Mouse (Mus musculus) E14TG2a.4 (cell line): ENCODE results near the gene Rpa1.
A peak's percentile ranks its signal among the peaks of the same experiment; 100 is the strongest.

Source experiments
- H3K27me3 ChIP-seq: 2 replicates; pipeline ENCODE4 v1.6.1; 2014; ENCODE audit warnings: low read length, control low read depth; ENCODE audit not compliant: insufficient read depth
- H3K36me3 ChIP-seq: 2 replicates; pipeline ENCODE4 v1.6.1; 2014; ENCODE audit warnings: low read length, control low read depth; ENCODE audit not compliant: insufficient read depth
- H3K4me1 ChIP-seq: replicated peaks from 2 replicates; pipeline ENCODE4 v1.6.1; 2014; ENCODE audit warnings: low read depth, low read length, control low read depth
- H3K4me3 ChIP-seq: replicated peaks from 2 replicates; pipeline ENCODE4 v1.5.1; 2014; ENCODE audit warnings: mild to moderate bottlenecking, low read length
- H3K9me3 ChIP-seq: 2 replicates; pipeline ENCODE4 v1.6.1; 2014; ENCODE audit warnings: low read length, control low read depth
- CTCF ChIP-seq: conservative IDR thresholded peaks from 2 replicates; pipeline ENCODE4 v1.5.1; 2014; ENCODE audit warnings: low read length
- NANOG ChIP-seq: IDR thresholded peaks from 2 replicates; pipeline ENCODE4 v1.6.1; 2014; ENCODE audit warnings: borderline replicate concordance, low read length, mixed read lengths
- POU5F1 ChIP-seq: IDR thresholded peaks from 2 replicates; pipeline ENCODE4 v1.6.1; 2014; ENCODE audit warnings: low read length, borderline replicate concordance

The Rpa1 gene

DNA sequence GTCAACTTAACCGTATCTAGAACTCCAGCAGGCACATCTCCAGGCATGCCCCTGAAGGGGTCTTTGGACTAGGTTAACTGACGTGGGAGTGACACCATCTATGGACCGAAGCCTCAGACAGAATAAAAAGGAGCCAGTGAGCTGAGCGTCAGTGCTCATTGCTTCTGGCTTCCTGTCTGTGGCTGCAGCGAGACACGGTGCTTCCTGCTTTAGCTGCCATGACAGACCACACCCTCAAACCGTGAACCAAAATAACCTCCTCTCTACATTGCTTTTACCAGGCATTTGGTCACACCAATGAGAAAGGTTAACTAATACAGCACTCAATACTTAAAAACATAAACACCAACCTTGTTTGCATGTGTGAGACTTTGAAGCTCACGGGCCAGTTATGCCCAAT, 11.4 kb downstream of the Rpa1 start:
- TF ChIP-seq CTCF = no peak
- TF ChIP-seq NANOG = no peak
- no peak for TF ChIP-seq POU5F1
- Histone ChIP-seq H3K4me3 (no peak overlapping the region), H3K36me3 (peaks cover 98% of the 10 kb centered on the region), H3K9me3 (no peaks in the 10 kb centered on the region), H3K27me3 (no peaks in the 10 kb centered on the region), H3K4me1 (peaks cover 40% of the 10 kb centered on the region)

DNA sequence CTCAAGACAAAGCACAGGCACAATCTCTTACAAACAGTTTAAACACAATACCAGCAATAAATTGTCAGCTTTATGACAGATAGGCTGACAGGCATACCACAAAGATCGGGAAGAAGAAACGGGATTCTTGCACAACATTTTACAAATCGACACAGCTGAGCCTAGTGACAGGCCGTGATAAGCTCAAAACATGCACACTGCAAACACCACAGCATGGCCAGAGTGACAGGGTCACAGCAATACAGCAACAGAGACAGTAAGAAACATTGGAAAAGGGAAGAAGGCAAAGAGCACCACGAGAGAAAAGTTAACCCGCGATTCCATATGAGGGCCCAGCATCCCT, 22.2 kb downstream of the Rpa1 start:
- TF ChIP-seq CTCF (no peak), POU5F1 (no peak), NANOG (no peak)
- Histone ChIP-seq H3K4me1 (peaks cover 56% of the 10 kb centered on the region), H3K27me3 (no peaks in the 10 kb centered on the region), H3K4me3 (no peak overlapping the region), H3K36me3 (peaks cover 92% of the 10 kb centered on the region), H3K9me3 (no peaks in the 10 kb centered on the region)

DNA sequence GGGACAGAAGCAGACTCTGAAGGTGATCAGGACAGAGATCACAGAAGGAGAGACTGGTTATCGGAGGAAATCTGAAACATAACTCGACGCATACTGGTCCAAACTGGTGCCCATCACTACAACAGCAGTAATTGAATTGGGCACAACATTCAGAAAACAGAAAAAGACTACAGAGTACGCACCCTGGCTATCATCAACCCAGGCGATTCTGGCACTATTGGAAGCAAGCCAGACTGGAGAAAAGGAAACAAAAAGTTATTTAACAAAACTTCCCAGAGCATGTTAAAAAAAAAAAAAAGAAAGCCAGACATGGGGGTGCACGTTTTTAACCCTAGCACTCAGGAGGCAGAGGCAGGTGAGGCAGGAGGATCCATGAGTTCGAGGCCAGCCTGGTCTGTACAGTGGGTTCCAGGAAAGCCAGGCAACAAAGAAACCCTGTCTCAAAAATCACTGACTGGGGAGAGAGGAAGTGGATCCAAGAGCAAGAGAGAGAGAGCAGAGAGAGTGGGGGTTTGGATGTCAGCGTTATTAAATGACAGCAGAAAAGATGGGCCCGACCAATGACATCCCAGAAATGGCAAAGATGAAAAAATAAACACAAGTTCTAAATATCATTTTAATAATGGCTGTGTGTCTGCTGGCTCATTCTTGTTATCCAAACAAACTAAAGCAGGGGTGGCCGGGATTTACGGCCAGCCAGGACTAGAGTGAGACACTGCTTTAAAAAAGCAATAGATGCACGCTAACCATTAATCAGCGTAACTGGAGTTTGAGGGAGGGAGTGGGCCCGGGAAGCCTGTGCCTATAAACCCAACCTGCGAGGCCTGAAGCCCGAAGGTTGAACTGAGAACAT, 22.8 kb downstream of the Rpa1 start:
- Histone ChIP-seq H3K36me3 (peaks cover 89% of the 10 kb centered on the region), H3K27me3 (no peaks in the 10 kb centered on the region), H3K4me3 (no peak overlapping the region), H3K4me1 (peaks cover 58% of the 10 kb centered on the region), H3K9me3 (no peaks in the 10 kb centered on the region)
- TF ChIP-seq CTCF (no peak), NANOG (no peak)

DNA sequence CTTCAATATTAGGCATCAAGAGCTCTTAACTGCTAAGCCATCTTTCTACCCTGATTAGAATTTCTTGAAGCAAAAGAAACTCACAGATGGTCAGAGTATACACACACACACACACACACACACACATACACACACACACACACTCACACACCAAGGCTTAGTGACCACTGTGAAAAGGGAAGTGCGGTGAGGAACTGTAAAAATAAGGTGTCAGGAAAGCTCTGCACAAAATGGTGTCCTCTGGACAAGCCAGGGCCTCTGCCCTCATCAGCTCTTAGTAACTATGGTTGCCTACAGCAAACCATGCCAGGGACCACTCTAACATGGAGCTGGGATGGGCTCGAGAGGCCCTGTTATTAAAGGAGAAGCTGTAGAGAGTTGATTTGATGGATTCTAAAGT, 23.7 kb downstream of the Rpa1 start:
- H3K36me3 ChIP-seq = peaks cover 88% of the 10 kb centered on the region
- no peaks in the 10 kb centered on the region for H3K9me3 ChIP-seq
- TF ChIP-seq CTCF = no peak
- TF ChIP-seq POU5F1 = no peak
- no peak for TF ChIP-seq NANOG
- H3K4me3 ChIP-seq = no peak overlapping the region
- no peaks in the 10 kb centered on the region for H3K27me3 ChIP-seq
- peaks cover 58% of the 10 kb centered on the region for H3K4me1 ChIP-seq

DNA sequence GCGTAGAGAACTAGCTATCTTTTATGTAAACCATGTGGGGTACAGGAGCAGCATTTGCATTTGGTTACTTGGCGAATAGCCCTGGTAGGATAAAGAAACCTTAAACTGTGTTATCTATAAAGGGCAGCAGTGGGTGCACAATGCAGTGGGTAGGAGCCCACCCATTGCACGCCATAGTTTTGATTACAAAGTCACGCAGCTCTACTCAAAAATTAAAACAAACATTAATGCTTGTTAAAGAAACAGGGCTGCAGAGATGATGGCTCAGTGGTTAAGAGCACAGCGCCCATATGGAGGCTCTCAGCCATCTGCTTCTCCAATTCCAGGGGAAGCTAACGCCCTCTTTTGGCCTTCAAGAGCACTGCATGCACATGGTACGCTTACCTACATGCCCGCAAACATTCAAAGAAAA, 24.8 kb downstream of the Rpa1 start:
- Histone ChIP-seq H3K27me3 (no peaks in the 10 kb centered on the region), H3K4me3 (no peak overlapping the region), H3K36me3 (peaks cover 88% of the 10 kb centered on the region), H3K9me3 (no peaks in the 10 kb centered on the region), H3K4me1 (peaks cover 68% of the 10 kb centered on the region)
- peak; percentile 78 for TF ChIP-seq CTCF
- TF ChIP-seq POU5F1 = no peak
- TF ChIP-seq NANOG = no peak

DNA sequence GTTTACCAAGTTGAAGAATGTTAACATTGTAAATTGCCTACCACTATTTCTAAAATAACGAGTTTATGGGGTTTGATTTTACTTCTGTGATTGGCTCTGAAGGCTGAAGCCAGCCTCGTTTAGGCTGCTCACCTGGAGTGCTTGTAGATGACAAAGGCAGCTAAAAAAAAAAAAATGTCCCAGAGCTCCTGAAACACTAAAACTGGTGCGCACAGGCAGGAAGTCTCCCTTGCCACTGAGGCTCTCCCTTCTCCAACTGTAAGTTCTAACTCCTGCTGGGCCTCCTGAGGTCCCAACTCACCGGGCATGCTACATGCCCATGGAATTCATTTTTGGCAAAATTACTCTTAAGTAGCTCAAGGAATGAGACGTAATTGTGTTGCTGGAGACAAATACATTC, 28.9 kb downstream of the Rpa1 start:
- Histone ChIP-seq H3K9me3 (no peaks in the 10 kb centered on the region), H3K27me3 (no peaks in the 10 kb centered on the region), H3K4me3 (no peak overlapping the region), H3K4me1 (peaks cover 60% of the 10 kb centered on the region), H3K36me3 (peaks cover 88% of the 10 kb centered on the region)
- no peak for TF ChIP-seq CTCF
- TF ChIP-seq POU5F1 = no peak
- TF ChIP-seq NANOG = no peak

DNA sequence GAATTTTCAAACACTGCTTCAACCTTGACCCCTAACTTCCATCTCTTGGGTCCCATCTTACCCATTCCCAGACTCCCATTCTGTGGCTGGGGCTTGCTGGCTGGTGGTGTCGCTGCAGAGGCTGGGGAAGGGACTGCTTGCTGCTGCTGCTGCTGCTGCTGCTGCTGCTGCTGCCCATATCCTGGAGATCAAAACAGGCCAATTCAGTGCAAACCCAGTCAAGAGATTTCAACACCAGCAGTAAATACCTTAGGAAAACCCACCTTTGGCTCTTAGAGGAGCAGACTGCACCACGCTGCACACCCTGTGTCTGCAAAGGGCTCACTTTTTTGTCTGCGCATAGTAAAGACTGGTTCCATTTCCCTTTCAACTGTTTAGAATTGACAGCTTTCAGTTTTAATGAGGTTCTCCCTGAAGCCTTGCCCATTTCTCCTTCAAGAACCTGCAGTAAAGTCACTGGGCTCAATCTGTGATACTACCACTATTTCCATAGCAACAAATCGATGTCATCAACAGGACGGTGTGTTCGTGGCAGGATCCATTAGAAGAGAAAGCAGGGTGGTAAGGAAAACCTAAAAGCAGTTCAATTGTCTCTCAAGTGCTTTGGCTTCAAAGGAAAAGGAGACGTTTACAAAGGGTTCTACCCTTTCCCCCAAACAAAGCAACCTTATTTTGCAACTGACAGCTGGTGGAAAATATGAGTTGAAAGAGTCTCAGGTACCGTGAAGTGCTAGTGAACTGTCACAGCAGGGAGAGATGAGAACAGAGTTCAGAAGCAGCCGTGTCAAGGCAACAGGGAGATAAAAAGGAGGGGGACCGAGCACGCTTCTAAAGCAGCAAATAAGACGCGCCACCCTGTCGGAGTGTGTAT, 29.5 kb downstream of the Rpa1 start:
- H3K4me1 ChIP-seq = peaks cover 59% of the 10 kb centered on the region
- H3K9me3 ChIP-seq = no peaks in the 10 kb centered on the region
- H3K36me3 ChIP-seq = peaks cover 91% of the 10 kb centered on the region
- H3K4me3 ChIP-seq = no peak overlapping the region
- H3K27me3 ChIP-seq = no peaks in the 10 kb centered on the region
- TF ChIP-seq NANOG (no peak), POU5F1 (no peak), CTCF (no peak)

DNA sequence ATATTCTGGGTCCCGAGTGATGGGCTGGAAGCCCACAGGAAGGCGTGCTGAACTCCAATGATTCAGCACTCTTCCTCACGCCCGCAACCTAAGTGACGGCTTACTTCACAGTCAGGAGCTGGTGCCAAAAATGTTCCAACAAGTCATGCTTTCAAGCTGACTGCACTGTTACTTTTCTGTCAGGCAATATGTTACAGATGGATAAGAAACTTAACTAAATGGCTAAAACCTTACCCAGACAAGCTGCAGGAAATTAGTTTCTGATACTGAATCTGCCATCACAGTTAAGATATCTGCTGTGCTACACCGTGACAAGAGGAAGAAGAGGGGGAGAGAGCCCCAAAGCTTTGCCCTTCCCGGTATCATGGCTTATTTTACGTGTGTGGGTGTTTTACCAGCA, 34.3 kb downstream of the Rpa1 start:
- H3K4me3 ChIP-seq = no peak overlapping the region
- peaks cover 99% of the 10 kb centered on the region for H3K36me3 ChIP-seq
- no peaks in the 10 kb centered on the region for H3K9me3 ChIP-seq
- TF ChIP-seq POU5F1 = no peak
- TF ChIP-seq CTCF = no peak
- no peak for TF ChIP-seq NANOG
- H3K27me3 ChIP-seq = no peaks in the 10 kb centered on the region
- peaks cover 24% of the 10 kb centered on the region for H3K4me1 ChIP-seq

DNA sequence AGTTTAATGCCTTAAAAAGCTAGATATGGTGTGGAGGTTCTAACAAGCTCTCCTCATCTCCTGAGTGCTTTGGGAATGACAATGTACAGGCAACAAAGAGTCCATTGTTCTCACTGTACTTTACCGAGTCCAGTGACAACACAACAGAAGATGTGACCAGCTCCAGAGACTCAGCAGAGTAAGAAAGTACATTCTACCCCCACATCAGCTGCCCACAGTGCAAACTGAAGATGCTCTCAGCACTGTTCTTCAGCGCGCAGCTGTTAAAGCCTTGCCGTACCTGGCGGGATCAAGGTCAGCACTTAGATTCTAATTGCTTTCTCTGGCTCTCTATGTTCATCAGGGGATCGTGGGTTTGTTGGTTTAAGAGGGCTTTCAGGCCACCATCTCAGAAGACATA, 36.4 kb downstream of the Rpa1 start:
- Histone ChIP-seq H3K4me1 (peaks cover 37% of the 10 kb centered on the region), H3K4me3 (no peak overlapping the region), H3K9me3 (no peaks in the 10 kb centered on the region), H3K36me3 (peaks cover 99% of the 10 kb centered on the region), H3K27me3 (no peaks in the 10 kb centered on the region)
- TF ChIP-seq NANOG (no peak), POU5F1 (no peak), CTCF (no peak)
